Mouse (Mus musculus): ENCODE results near the gene Nepn.

Gene Nepn

DNA sequence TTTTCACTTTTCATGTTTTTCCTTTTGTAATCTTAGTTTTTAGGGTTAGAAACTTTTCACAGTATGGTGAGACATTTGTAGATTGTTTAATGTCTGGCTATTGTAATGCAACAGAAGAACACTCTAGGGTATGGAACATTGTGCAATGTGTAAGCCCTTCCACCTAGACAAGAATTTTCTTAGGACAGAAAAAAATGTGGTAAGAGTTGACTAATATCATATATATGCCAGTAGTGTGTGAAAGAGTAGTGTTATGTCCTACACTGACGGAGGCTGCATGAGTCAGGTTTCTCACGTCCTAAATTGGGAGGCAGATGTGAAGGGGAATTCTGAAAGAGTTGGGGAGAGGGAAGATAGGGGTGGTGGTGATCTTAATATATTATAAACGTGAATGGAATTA, 10.9 kb downstream of the Nepn start:
- in situ Hi-C loops (cut with MboI, MseI) = no loop called here

DNA sequence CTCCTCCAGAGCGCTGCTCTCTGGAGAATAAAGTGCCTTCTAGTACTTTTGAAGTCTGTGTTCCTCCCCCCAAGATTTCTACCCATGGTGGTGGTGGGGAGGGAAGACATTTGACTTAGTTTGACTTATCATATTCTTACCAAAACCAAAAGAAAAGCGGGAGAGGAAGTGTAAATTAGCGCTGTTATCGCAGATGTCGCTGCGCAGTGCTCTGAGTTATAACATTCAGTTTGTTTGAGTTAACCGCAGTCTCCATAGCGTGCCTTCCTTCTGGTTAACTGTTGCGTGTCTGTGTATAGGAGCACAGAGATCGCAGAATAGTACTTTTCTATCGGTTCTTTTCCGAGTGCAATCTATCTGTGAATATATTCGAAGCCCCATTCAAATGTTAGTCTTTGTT, 16.4 kb downstream of the Nepn start:
- in situ Hi-C loops (cut with MboI, MseI) = no loop called here

DNA sequence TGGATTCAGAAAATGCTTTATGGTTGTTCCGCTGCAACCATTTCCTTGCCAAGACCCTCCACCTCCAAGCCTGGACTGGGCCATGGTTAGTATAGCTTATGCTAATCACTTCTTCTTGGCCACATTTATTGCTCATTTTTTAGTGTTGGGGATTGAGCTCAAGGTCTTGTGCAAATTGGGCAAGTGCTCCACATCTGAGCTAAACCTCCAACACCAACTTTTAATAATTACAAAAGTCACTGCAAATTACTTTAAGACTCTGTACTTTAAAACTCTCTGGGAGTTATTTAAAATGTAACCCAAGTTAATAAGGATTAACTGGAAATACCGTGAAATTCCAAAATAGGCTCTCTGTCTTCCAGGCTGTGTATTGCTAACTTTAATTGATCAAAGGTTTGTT, 18.8 kb downstream of the Nepn start:
- in situ Hi-C loops (cut with MboI, MseI) = no loop called here

DNA sequence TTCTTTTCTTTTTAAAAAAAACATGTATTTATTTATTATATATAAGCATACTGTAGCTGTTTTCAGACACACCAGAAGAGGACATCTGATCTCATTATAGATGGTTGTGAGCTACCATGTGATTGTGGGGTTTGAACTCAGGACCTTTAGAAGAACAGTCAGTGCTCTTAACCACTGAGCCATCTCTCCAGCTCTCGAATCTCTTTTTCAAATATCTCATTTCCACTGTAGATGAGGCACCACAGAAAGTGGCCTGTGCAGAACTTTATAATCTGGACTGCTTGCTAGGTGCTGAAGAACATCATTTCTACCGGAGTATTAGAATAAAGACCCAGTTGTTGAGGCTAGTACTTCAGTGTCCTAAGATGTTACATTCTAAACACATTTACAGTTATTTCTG, 26.2 kb downstream of the Nepn start:
- in situ Hi-C loops (cut with MboI, MseI) = loop anchor here (5.0 to 10.0 kb wide), 2 partner anchors 33 to 1820 kb away; partner anchors contain the start of genes Ascc3 and Gopc

DNA sequence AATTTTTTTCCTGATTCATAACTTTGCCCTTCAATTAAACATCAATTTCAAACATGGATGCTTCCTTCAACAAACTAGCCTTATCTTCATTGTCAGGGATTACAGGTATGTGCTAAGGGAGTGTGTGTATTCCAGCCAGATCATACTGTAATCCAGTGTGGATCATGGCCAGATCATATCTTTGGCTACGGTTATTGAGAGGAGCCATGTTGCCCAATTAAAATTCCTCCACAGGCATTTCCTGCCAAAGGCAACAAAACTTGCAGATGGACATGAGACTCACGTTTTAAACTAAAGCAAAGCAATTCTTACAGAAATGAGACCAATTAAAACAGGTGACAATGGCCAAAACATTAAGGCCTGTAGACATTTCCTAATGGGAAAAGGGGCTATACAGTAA, 27.7 kb downstream of the Nepn start:
- in situ Hi-C loops (cut with MboI, MseI) = loop anchor here (5.0 to 10.0 kb wide), 2 partner anchors 34 to 1822 kb away; partner anchors contain the start of genes Ascc3 and Gopc

DNA sequence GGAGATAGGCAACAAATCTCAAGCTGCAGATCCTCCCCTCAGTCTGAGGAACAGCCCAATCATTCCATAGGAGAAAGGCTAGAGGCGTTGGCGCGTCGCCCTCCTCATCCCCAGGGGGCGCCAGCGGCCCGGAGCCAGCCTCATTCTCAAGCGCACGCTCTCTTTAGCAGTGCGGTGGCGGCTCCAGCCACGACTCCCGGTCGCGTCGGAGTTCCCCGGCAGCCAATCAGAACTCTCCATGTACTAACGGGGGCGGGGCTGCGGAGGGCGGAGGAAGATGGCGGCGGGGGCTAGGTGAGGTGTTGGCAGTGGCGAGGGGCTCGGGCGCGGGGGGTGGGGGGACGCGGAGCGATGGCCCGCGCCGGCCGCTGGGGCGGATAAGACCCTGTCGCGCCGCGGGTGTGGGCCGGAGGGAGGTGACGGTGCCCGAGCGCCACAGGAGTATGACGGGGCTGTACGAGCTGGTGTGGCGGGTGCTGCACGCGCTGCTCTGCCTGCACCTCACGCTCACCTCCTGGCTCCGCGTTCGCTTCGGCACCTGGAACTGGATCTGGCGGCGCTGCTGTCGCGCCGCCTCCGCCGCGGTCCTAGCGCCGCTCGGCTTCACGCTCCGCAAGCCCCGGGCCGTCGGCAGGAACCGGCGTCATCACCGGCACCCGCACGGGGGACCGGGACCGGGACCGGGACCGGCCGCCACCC, 28.7 kb downstream of the Nepn start, which contains the start of gene Nus1:
Gene Nus1, plus strand, starts transcription at position 249 of the 699 bp plus-strand sequence.
- in situ Hi-C loops (cut with MboI, MseI) = loop anchor here (5.0 to 10.0 kb wide), 2 partner anchors 35 to 1823 kb away; partner anchors contain the start of genes Ascc3 and Gopc

DNA sequence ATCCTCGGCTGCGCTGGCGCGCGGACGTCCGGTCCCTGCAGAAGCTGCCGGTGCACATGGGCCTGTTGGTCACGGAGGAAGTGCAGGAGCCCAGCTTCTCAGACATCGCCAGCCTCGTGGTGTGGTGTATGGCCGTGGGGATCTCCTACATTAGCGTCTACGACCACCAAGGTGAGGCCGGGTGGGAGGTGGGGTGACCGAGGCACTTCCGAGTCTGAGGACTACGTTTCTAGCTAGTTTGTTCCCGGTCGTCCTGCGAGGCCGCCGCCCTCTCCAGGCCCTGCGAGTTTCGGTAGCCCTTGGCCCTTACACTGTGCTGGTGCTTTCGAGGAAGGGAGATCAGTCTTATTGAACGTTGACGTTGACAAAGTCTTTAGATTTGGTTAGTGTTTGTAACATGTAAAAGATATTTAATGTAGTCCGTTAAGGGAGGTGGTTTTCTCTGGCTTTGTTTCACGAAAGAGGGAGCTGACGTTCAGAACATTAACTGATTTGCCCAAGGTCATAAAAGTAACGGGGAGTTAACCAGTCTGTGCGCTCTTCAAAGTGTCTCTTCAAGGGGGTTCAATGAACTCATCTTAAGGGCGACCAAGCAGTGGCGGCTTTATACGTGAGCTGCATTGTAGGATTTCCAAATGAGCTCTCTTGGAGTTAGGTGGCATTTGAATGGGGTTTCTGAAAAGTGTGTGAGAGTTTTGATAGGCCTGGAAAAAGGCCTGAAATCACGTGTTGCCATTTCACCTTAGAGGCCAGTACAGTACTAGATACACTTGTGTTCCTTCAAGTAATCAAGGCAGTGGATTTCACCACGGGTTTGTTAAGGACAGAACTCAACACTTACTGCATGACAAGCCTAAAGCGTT, 29.5 kb downstream of the Nepn start:
- in situ Hi-C loops (cut with MboI, MseI) = loop anchor here (5.0 to 10.0 kb wide), 2 partner anchors 36 to 1823 kb away; partner anchors contain the start of genes Ascc3 and Gopc

DNA sequence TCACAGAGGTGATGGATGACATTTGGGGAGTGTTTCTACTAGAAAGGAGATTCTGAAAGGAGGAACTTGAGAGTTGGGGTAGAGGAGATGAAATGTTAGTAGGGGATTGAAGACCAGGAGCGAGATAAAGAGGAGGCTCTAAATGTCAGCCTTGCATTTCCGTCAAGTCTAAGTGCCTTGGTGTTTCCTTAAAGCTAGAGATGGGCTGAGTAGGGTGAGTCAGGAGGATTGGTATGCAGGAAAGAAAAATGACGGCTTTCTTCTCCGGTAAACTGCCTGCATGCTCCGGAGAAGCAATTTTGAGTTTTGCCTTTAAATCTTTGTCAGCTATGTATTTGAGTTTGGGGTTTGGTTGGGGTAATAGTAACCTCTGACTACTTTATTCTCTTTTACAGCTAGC, 30.2 kb downstream of the Nepn start:
- in situ Hi-C loops (cut with MboI, MseI) = loop anchor here (5.0 to 10.0 kb wide), 2 partner anchors 37 to 1824 kb away; partner anchors contain the start of genes Ascc3 and Gopc

DNA sequence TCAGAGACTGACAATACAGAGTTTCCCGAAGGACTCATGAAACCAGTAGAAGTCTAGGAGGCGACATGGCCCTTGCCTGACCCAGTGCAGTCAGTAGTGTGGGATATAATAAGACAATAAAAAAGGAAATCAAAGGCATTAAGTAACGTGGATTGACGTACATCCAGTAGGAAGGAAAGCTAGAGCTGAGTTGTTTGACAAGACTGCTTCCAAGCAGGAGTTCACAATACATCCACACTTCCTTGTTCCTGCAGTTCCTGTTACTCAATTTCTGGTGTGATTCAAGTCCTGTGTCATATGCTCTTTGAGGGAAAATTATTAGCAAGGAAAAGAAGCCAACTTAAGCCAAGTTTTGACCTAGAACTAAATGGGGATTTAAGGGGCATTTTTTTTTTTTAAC, 30.6 kb downstream of the Nepn start:
- in situ Hi-C loops (cut with MboI, MseI) = loop anchor here (5.0 to 10.0 kb wide), 2 partner anchors 37 to 1825 kb away; partner anchors contain the start of genes Ascc3 and Gopc

DNA sequence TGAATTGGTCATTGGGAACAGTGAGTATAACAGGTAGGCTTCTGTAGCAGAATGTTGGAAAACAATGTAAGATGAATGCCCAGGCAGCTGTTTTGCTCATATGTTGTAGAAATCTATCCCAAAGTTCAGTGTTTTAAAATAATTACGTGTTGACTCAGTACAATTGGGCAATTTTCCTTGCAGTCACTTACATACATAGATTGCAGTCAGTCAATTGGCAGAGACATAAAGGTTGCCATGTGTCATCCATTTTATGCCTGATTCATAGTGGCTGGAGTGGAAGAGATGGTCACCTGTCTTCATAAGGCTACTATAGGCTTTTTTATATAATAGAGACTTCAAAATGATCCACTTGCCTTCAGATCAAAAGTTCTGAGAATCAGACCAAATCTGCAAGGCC, 31.8 kb downstream of the Nepn start:
- in situ Hi-C loops (cut with MboI, MseI) = no loop called here

DNA sequence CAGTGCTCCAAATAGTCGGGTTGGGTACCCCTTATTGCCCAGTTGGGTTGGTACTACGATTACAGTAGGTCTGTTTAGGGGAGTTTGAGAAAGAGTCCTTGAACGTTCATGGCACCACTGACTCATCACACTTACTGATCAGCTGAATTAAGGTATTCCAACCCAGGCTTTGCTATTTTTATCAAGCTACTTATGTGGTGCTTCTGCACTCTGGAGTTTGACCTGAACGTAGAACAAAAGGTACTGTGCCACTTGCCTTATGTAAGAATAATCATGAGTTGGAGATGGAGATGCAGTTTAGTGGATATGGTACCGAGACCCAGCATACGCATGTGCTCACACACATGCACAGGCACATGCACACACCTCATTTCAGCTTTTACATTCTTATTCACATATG, 32.9 kb downstream of the Nepn start:
- in situ Hi-C loops (cut with MboI, MseI) = no loop called here

DNA sequence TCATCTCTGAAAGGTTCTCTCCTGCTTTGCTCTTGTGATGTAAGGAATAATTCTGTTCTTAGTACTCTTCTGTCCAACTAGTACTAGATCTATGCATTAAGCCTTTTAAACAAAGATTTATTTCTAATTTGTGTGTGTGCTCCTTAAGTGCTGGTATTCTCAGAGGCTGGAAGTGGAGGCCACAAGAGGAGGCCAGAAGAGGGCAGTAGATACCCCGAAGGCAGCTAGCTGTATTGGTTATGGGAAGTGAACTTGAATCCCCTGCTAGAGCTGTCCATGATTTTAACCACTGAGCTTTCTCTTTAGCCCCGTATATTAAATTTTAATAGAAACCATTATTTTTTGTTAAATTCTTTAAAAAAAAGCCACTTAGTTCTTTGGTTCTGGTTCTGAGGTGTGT, 34.3 kb downstream of the Nepn start:
- in situ Hi-C loops (cut with MboI, MseI) = no loop called here

DNA sequence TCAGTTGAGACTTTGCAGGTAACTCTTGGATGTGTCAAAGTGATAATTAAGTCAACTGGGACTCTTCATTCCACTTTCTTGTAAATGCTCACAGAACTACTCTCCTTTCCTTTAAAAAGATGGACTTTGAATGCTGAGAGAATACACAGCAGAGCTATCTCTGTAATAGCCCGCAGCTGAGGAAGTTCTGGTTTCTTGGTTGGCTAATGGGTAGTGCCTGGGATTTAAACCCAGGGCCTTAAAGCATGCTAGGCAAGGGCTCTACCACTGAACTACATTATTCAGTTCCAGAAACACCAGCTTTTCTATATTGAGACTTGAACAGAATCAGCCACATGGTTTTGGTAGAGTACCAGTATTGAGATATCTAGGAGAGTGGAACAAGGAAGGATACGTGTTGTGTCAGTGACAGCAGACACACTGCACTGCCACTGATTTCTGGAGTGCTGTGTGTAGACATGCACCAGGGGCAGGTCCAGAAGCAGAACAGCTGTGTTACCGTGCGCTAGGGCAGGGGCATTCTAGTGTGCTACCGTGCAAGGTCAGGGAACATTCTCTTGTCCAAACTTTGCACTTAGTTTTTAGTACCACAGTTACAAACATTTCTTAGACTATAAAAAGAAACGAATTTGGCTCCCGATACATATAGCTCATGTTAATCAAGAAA, 37.7 kb downstream of the Nepn start:
- in situ Hi-C loops (cut with MboI, MseI) = no loop called here

DNA sequence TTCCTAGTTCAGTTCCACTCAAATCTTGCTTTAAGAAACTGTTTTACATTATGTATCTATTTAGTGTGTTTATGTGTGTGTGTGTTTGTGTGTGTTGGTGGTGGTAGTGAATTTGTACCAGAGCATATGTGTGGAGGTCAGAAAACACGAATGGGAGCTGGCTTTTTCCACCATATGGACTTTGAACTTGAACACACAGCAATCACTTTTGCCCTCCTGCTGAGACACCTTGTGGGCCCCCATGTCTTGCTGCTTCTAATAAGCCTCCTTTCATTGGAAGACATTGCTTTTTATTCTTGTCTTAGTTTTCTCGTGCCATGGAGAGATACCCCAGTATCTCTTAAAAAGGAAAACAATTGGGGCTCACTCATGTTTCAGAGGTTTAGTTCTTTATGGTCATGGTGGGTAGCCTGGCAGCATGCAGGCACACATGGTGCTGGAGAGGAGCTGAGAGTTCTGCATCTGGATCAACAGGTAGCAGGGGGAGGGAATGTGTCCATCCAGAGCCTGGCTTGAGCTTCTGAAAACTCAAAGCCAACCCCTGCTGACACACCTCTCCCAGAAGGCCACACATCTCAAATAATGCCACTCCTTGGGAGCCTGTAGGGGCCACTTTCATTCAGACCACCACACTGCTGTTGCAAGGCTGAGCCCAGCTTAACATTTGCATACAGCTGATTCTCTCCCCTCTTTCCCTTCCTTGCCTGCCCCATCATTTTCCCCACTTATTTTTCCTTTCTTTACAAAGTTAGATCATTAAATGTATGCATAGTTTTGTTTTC, 39.1 kb downstream of the Nepn start:
- in situ Hi-C loops (cut with MboI, MseI) = no loop called here

DNA sequence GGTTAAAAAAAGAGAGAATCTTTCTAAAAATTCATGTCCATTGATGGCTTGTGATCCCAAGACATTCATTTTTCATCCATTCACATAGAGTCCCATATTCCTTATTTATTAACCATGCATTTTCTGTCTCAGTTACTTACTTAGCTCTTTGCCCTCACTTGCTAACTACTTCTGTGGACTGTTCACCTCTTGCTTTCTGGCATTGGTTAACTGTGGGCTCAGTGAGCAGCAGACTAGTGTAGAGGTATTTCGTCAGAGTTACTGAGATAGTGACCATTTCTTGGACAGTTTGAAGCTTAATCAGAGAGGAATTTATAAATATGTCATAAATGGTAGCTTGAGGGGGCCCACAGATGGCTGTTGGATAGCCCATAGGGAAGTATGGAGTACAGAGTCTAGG, 42.2 kb downstream of the Nepn start:
- in situ Hi-C loops (cut with MboI, MseI) = no loop called here

DNA sequence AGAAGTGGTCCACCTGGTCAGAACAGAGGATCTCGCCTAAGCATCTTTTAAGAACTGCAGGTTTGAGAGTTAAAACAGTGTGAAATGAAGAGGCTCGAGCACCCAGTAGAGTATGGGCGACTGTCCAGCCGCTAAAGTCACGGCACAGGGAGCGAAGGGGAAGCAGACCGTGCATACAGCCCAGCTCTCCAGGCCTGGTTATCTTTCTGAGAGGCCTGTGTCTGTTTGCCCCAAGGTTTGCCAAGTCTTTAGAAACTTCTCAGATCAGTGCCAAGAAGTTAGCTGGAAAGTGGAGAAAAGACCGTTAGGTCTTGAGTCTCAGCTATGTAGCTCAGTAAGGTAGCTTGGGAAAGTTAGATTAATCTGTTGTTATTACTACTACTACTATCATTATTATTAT, 46.1 kb downstream of the Nepn start:
- in situ Hi-C loops (cut with MboI, MseI) = no loop called here
